Mouse (Mus musculus) forebrain, embryonic 10.5 days (tissue): ENCODE data around the gene Trim6. TPM values are rescaled to one million over a fixed set of nuclear protein-coding genes. Genes with fewer than 3 reads are reported as not detected.
"Not testable (repeated sequence)": the region's sequence is repeated elsewhere in the genome, so short reads cannot be mapped to it uniquely, and the experiment has no call there.

ENCODE experiments used
- DNase-seq: peaks from one replicate; pipeline ENCODE4 v3.0.0-alpha.2; 2017; ENCODE audit warnings: low spot score; ENCODE audit errors: extremely low spot score
- H3K27ac ChIP-seq: fragments of 300-500 bp; sonication (generic); 2 replicates; pipeline ENCODE4 v1.5.1; 2016; ENCODE audit warnings: mild to moderate bottlenecking
- H3K27me3 ChIP-seq: fragments of 300-500 bp; sonication (generic); 2 replicates; pipeline ENCODE4 v1.6.1; 2016; ENCODE audit warnings: mild to moderate bottlenecking; ENCODE audit not compliant: poor library complexity, severe bottlenecking
- H3K36me3 ChIP-seq: fragments of 300-500 bp; sonication (generic); replicated peaks from 2 replicates; pipeline ENCODE4 v1.6.1; 2016; ENCODE audit warnings: mild to moderate bottlenecking, moderate library complexity
- H3K4me1 ChIP-seq: fragments of 300-500 bp; sonication (generic); 2 replicates; pipeline ENCODE4 v1.6.1; 2016
- H3K4me3 ChIP-seq: fragments of 300-500 bp; sonication (generic); 2 replicates; pipeline ENCODE4 v1.5.1; 2016; ENCODE audit warnings: mild to moderate bottlenecking, moderate library complexity
- H3K9me3 ChIP-seq: fragments of 300-500 bp; sonication (generic); 2 replicates; pipeline ENCODE4 v1.6.1; 2016; ENCODE audit warnings: mild to moderate bottlenecking, moderate library complexity
- WGBS: fragments of 180-500 bp; shearing (Covaris S2); methylation state at CpG from one replicate; pipeline ENCODE4 v1.1.7; 2016; 5-methylcytosine and 5-hydroxymethylcytosine counted together
- polyA plus RNA-seq: library from polyadenylated mRNA; unstranded; fragments of >200 nt; fragmentation: Nextera tagmentation; extraction: Ambion mirVana; gene quantifications from 2 replicates; pipeline ENCODE4 v1.2.1, GENCODE M21; 2016

Gene Trim6
- polyA plus RNA-seq, 1 experiment from 2014 or later, result 5.7 TPM

- H3K4me1 ChIP-seq, result peaks cover 13% of the 10 kb centered on the region; the same call in 1 of the 2 replicates
- H3K4me3 ChIP-seq, result no peak overlapping the region
- H3K27me3 ChIP-seq, result no peaks in the 10 kb centered on the region
- DNase-seq, result no peak
- H3K9me3 ChIP-seq, result no peaks in the 10 kb centered on the region
- no peaks in the 10 kb centered on the region for H3K36me3 ChIP-seq
- no peak overlapping the region for H3K27ac ChIP-seq
Measured at GRCm38 (mm10) chr7:104240857-104241256, 22.3 kb downstream of the Trim6 start.

DNA sequence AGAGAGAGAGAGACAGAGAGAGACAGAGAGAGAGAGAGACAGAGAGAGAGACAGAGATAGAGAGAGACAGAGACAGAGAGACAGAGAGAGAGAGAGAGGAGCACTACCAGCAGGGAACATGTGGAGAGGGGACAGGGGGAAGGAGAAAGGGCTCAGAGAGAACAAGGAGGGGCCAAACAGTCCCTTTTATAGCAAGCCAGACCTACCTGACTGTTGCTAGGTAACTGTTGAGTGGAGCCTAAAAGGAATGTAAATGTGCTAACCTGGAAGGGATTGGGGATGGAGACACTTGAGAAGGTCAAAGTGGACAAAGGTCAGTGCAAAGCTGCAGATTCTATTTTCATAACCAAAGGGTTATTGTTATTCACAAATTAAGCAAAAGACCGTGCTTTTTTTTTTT is 25.0 kb downstream of the Trim6 start:
- H3K4me1 ChIP-seq, result peaks cover 13% of the 10 kb centered on the region; the same call in 1 of the 2 replicates
- H3K4me3 ChIP-seq, result no peak overlapping the region
- no peaks in the 10 kb centered on the region for H3K36me3 ChIP-seq
- H3K27me3 ChIP-seq, result no peaks in the 10 kb centered on the region
- WGBS, result 65% methylated on average over 1 of the region's 1 CpGs
- H3K27ac ChIP-seq, result no peak overlapping the region
- no peaks in the 10 kb centered on the region for H3K9me3 ChIP-seq
- no peak for DNase-seq

- 9% methylated on average over 13 of the region's 13 CpGs for WGBS
- Histone ChIP-seq H3K4me3 (peak within 1 kb of the TSS; percentile 48), H3K27ac (peak within 1 kb of the TSS; percentile 78)
Measured at GRCm38 (mm10) chr7:104244287-104245181, 25.9 kb downstream of the Trim6 start, which contains the start of gene Trim34a. Gene Trim34a (plus strand): TSS chr7:104244457.

DNA sequence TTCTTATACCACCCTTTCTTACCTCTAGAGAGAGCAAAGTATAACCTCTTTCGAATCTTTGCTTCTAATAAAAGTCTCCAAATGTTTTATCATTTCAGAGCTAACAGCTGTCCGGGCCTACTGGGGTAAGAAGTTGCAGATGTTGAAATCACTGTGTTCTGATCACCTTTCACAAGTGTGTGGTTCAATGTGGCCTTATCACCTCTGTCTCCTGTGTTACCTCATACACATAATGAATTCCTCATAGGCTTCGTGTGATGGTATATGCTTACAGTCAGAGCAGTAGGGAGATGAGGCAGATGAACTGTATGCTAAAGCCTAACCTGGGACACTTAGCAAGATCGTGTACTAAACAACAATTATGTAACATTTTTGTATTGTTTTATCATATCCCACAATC is 41.8 kb downstream of the Trim6 start:
- not testable (repeated sequence) for H3K36me3 ChIP-seq, DNase-seq, H3K27me3 ChIP-seq, H3K27ac ChIP-seq, H3K9me3 ChIP-seq, H3K4me1 ChIP-seq, H3K4me3 ChIP-seq
- 93% methylated on average over 4 of the region's 4 CpGs for WGBS

More at GRCm38 (mm10) chr7:104244287-104245181, 25.9 kb downstream of the Trim6 start, which contains the start of gene Trim34a:
- H3K9me3 ChIP-seq, result no peaks in the 10 kb centered on the region
- peak; percentile 31 for DNase-seq
- H3K27me3 ChIP-seq, result no peaks in the 10 kb centered on the region
- peaks cover 13% of the 10 kb centered on the region; the same call in 1 of the 2 replicates for H3K4me1 ChIP-seq
- no peaks in the 10 kb centered on the region for H3K36me3 ChIP-seq

DNA sequence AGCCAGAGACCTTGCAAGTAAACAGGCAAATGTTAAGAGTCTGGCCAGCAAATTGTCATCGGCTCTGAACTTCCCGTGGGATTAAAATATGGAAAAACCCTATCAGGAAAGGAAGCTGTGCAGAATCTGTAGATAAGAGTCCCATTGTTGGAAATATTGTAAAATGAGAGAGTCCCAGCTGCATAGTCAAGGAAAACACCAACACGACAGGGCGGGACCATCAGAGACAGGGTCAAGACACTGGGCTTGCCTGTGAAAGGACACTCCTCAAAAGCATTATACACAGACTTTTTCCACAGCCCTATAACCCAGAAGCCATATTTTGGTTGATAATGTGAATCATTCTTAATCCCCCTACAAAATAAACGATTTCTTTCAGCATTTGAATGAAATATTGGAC is 46.7 kb downstream of the Trim6 start:
- H3K36me3 ChIP-seq, H3K27me3 ChIP-seq, H3K9me3 ChIP-seq, H3K27ac ChIP-seq, H3K4me3 ChIP-seq, H3K4me1 ChIP-seq, DNase-seq: not testable (repeated sequence)
- WGBS, result 94% methylated on average over 5 of the region's 5 CpGs

GRCm38 (mm10) chr7:104279361-104279760 is 60.8 kb downstream of the Trim6 start:
- H3K9me3 ChIP-seq, H3K27ac ChIP-seq, H3K27me3 ChIP-seq, DNase-seq, H3K4me3 ChIP-seq, H3K4me1 ChIP-seq, H3K36me3 ChIP-seq: not testable (repeated sequence)
- 85% methylated on average over 3 of the region's 3 CpGs for WGBS

Other genes starting within 250 kb of the Trim6 start
- 0.02 TPM in 1 of 2 replicates, not detected in the other for gene Olfr635, start 247.6 kb upstream of the Trim6 start, polyA plus RNA-seq
- not detected in 2 replicates for gene Olfr638, start 220.0 kb upstream of the Trim6 start, polyA plus RNA-seq
- 0.02 TPM in 1 of 2 replicates, not detected in the other for gene Olfr639, start 201.5 kb upstream of the Trim6 start, polyA plus RNA-seq
- not detected in 2 replicates for gene Olfr640, start 193.2 kb upstream of the Trim6 start, polyA plus RNA-seq
- gene Olfr641, start 183.3 kb upstream of the Trim6 start, polyA plus RNA-seq, result not detected in 2 replicates
- gene Olfr642, start 166.1 kb upstream of the Trim6 start, polyA plus RNA-seq, result not detected in 2 replicates
- gene 4930516K23Rik, start 157.3 kb upstream of the Trim6 start, polyA plus RNA-seq, result not detected in 2 replicates
- gene Olfr644, start 146.9 kb upstream of the Trim6 start, polyA plus RNA-seq, result not detected in 2 replicates
- gene Olfr645, start 133.3 kb upstream of the Trim6 start, polyA plus RNA-seq, result not detected in 2 replicates
- gene Olfr646, start 113.9 kb upstream of the Trim6 start, polyA plus RNA-seq, result not detected in 2 replicates
- gene Ubqln5, start 89.0 kb upstream of the Trim6 start, polyA plus RNA-seq, result not detected in 2 replicates
- gene Olfr643, start 81.4 kb upstream of the Trim6 start, polyA plus RNA-seq, result not detected in 2 replicates
- not detected in 2 replicates for gene Ubqln3, start 75.5 kb upstream of the Trim6 start, polyA plus RNA-seq
- gene Ubqlnl, start 68.2 kb upstream of the Trim6 start, polyA plus RNA-seq, result not detected in 2 replicates
- gene Olfm5, start 54.0 kb upstream of the Trim6 start, polyA plus RNA-seq, result not detected in 2 replicates
- 0.23 and 0.29 TPM in 2 replicates for gene Olfr648, start 35.4 kb upstream of the Trim6 start, polyA plus RNA-seq
- gene Olfr649, start 22.8 kb upstream of the Trim6 start, polyA plus RNA-seq, result not detected in 2 replicates
- 0.34 and 0.48 TPM in 2 replicates for gene Trim34a, start 25.7 kb downstream of the Trim6 start, polyA plus RNA-seq
- 0.05 and 0.16 TPM in 2 replicates for gene Trim5, start 69.3 kb downstream of the Trim6 start, polyA plus RNA-seq
- gene Trim12a, start 96.7 kb downstream of the Trim6 start, polyA plus RNA-seq, result 1.1 and 1.2 TPM in 2 replicates
- gene Trim34b, start 110.7 kb downstream of the Trim6 start, polyA plus RNA-seq, result not detected in 2 replicates
- 0.23 and 0.68 TPM in 2 replicates for gene Trim12c, start 134.6 kb downstream of the Trim6 start, polyA plus RNA-seq
- gene Trim30b, start 151.1 kb downstream of the Trim6 start, polyA plus RNA-seq, result not detected in 2 replicates
- gene Trim30c, start 182.0 kb downstream of the Trim6 start, polyA plus RNA-seq, result 0.11 TPM in 1 of 2 replicates, not detected in the other
- gene Trim30a, start 246.4 kb downstream of the Trim6 start, polyA plus RNA-seq, result 0.26 and 0.37 TPM in 2 replicates